Mouse (Mus musculus) erythroblast, embryonic 14.5 days (primary cell): ENCODE results near the gene Prmt1. TPM values are rescaled to one million over a fixed set of nuclear protein-coding genes. Genes with fewer than 3 reads are reported as not detected.

Source experiments
- H3K27me3 ChIP-seq: 2 replicates; pipeline ENCODE4 v1.6.1; 2012; ENCODE audit warnings: inconsistent platforms; ENCODE audit not compliant: control insufficient read depth
- H3K36me3 ChIP-seq: 2 replicates; pipeline ENCODE4 v1.6.1; 2012; ENCODE audit warnings: mild to moderate bottlenecking, inconsistent platforms; ENCODE audit not compliant: control insufficient read depth
- H3K4me1 ChIP-seq: 2 replicates; pipeline ENCODE4 v1.6.1; 2012; ENCODE audit warnings: inconsistent platforms; ENCODE audit not compliant: control insufficient read depth
- H3K4me3 ChIP-seq: replicated peaks from 2 replicates; pipeline ENCODE3; 2012; ENCODE audit warnings: moderate library complexity, mild to moderate bottlenecking, inconsistent platforms
- H3K9me3 ChIP-seq: 2 replicates; pipeline ENCODE4 v1.6.1; 2012; ENCODE audit warnings: low read length, inconsistent platforms, mixed read lengths; ENCODE audit not compliant: control insufficient read depth
- GATA1 ChIP-seq: IDR thresholded peaks from 2 replicates; pipeline ENCODE4 v1.6.1; 2012; ENCODE audit warnings: low read length, inconsistent platforms, mixed read lengths
- TAL1 ChIP-seq: IDR thresholded peaks from 3 replicates; pipeline ENCODE4 v1.6.1; 2012; ENCODE audit warnings: low read length, inconsistent platforms, mixed read lengths
- polyA plus RNA-seq: library from polyadenylated mRNA; stranded (reverse); fragments of >175 nt; gene quantifications from 2 replicates; pipeline ENCODE4 v1.2.3, GENCODE M21; 2012

Prmt1 gene
- polyA plus RNA-seq = 4.3 and 4.9 TPM in 2 replicates

- Histone ChIP-seq H3K4me1 (peaks cover 53% of the 10 kb centered on the region), H3K9me3 (no peaks in the 10 kb centered on the region), H3K36me3 (peaks cover 39% of the 10 kb centered on the region), H3K27me3 (no peaks in the 10 kb centered on the region), H3K4me3 (peak within 1 kb of the TSS; percentile 87)
- TF ChIP-seq TAL1 (no peak), GATA1 (no peak)
Measured at GRCm38 (mm10) chr7:44986192-44986878, at the start of gene Prmt1. Prmt1 (minus strand) TSS chr7:44986568.

- Histone ChIP-seq H3K27me3 (no peaks in the 10 kb centered on the region), H3K4me3 (no peak overlapping the region), H3K4me1 (peaks cover 5% of the 10 kb centered on the region), H3K9me3 (no peaks in the 10 kb centered on the region), H3K36me3 (peaks cover 79% of the 10 kb centered on the region)
- TF ChIP-seq GATA1 = no peak
- TF ChIP-seq TAL1 = no peak
Measured at GRCm38 (mm10) chr7:45035631-45036030, 49.3 kb upstream of the Prmt1 start.

- no peak for TF ChIP-seq TAL1
- no peak for TF ChIP-seq GATA1
- H3K9me3 ChIP-seq = no peaks in the 10 kb centered on the region
- no peak overlapping the region for H3K4me3 ChIP-seq
- H3K27me3 ChIP-seq = no peaks in the 10 kb centered on the region
- H3K36me3 ChIP-seq = peaks cover 81% of the 10 kb centered on the region
- peaks cover 22% of the 10 kb centered on the region for H3K4me1 ChIP-seq
Measured at GRCm38 (mm10) chr7:45033722-45034359, 47.5 kb upstream of the Prmt1 start.

GRCm38 (mm10) chr7:45030857-45031256 lies 44.5 kb upstream of the Prmt1 start:
- Histone ChIP-seq H3K4me1 (peaks cover 42% of the 10 kb centered on the region), H3K36me3 (peaks cover 82% of the 10 kb centered on the region), H3K4me3 (no peak overlapping the region), H3K27me3 (no peaks in the 10 kb centered on the region), H3K9me3 (no peaks in the 10 kb centered on the region)
- no peak for TF ChIP-seq GATA1
- no peak for TF ChIP-seq TAL1

GRCm38 (mm10) chr7:45029995-45030394 lies 43.6 kb upstream of the Prmt1 start:
- H3K4me1 ChIP-seq = peaks cover 51% of the 10 kb centered on the region

GRCm38 (mm10) chr7:45028351-45028750 lies 42.0 kb upstream of the Prmt1 start:
- H3K36me3 ChIP-seq = peaks cover 57% of the 10 kb centered on the region
- H3K4me1 ChIP-seq = peaks cover 59% of the 10 kb centered on the region
- H3K4me3 ChIP-seq = peak overlapping the region; percentile 34
- TF ChIP-seq GATA1 = no peak
- TF ChIP-seq TAL1 = no peak
- no peaks in the 10 kb centered on the region for H3K27me3 ChIP-seq
- H3K9me3 ChIP-seq = no peaks in the 10 kb centered on the region

More at GRCm38 (mm10) chr7:45029995-45030394, 43.6 kb upstream of the Prmt1 start:
- Histone ChIP-seq H3K9me3 (no peaks in the 10 kb centered on the region), H3K27me3 (no peaks in the 10 kb centered on the region), H3K36me3 (peaks cover 74% of the 10 kb centered on the region), H3K4me3 (no peak overlapping the region)
- TF ChIP-seq GATA1 (no peak), TAL1 (no peak)

GRCm38 (mm10) chr7:45027761-45028160 lies 41.4 kb upstream of the Prmt1 start:
- Histone ChIP-seq H3K4me1 (peaks cover 59% of the 10 kb centered on the region), H3K27me3 (no peaks in the 10 kb centered on the region), H3K36me3 (peaks cover 53% of the 10 kb centered on the region), H3K9me3 (no peaks in the 10 kb centered on the region), H3K4me3 (no peak overlapping the region)
- TF ChIP-seq GATA1 (no peak), TAL1 (no peak)

GRCm38 (mm10) chr7:45026256-45026655 lies 39.9 kb upstream of the Prmt1 start:
- Histone ChIP-seq H3K36me3 (peaks cover 43% of the 10 kb centered on the region), H3K27me3 (peaks cover 6% of the 10 kb centered on the region), H3K4me1 (peaks cover 59% of the 10 kb centered on the region), H3K9me3 (no peaks in the 10 kb centered on the region), H3K4me3 (no peak overlapping the region)
- TF ChIP-seq GATA1 (no peak), TAL1 (no peak)

- Histone ChIP-seq H3K4me3 (no peak overlapping the region), H3K27me3 (peaks cover 11% of the 10 kb centered on the region), H3K36me3 (peaks cover 38% of the 10 kb centered on the region), H3K4me1 (peaks cover 57% of the 10 kb centered on the region), H3K9me3 (no peaks in the 10 kb centered on the region)
- TF ChIP-seq TAL1 (no peak), GATA1 (no peak)
Measured at GRCm38 (mm10) chr7:45025601-45026220, 39.3 kb upstream of the Prmt1 start.
